Mouse (Mus musculus) midbrain, embryonic 15.5 days (tissue): ENCODE measurements around the gene Tspyl4. TPM values are rescaled to one million over a fixed set of nuclear protein-coding genes. Genes with fewer than 3 reads are reported as not detected.

Experiments used
- ATAC-seq: fragments of 200-750 bp; cut with Nextera tagmentation; replicated peaks from 2 replicates; pipeline ENCODE4 v1.8.0; 2017; ENCODE audit warnings: moderate TSS enrichment
- H3K27ac ChIP-seq: fragments of 300-500 bp; sonication (generic); 2 replicates; pipeline ENCODE4 v1.5.1; 2015; ENCODE audit warnings: mild to moderate bottlenecking, inconsistent platforms
- H3K27me3 ChIP-seq: fragments of 300-500 bp; sonication (generic); replicated peaks from 2 replicates; pipeline ENCODE4 v1.6.1; 2015; ENCODE audit warnings: inconsistent platforms
- H3K36me3 ChIP-seq: fragments of 300-500 bp; sonication (generic); replicated peaks from 2 replicates; pipeline ENCODE4 v1.6.1; 2015; ENCODE audit warnings: inconsistent platforms
- H3K4me1 ChIP-seq: fragments of 300-500 bp; sonication (generic); 2 replicates; pipeline ENCODE4 v1.6.1; 2015; ENCODE audit warnings: inconsistent platforms
- H3K4me2 ChIP-seq: fragments of 300-500 bp; sonication (generic); 2 replicates; pipeline ENCODE4 v1.6.1; 2015; ENCODE audit warnings: inconsistent platforms, mild to moderate bottlenecking, moderate library complexity
- H3K4me3 ChIP-seq: fragments of 300-500 bp; sonication (generic); 2 replicates; pipeline ENCODE4 v1.5.1; 2015; ENCODE audit warnings: mild to moderate bottlenecking, inconsistent platforms
- H3K9ac ChIP-seq: fragments of 300-500 bp; sonication (generic); 2 replicates; pipeline ENCODE4 v1.6.1; 2015; ENCODE audit warnings: mild to moderate bottlenecking, inconsistent platforms
- H3K9me3 ChIP-seq: fragments of 300-500 bp; sonication (generic); 2 replicates; pipeline ENCODE4 v1.6.1; 2016; ENCODE audit warnings: inconsistent platforms
- WGBS: fragments of 180-500 bp; shearing (Covaris S2); methylation state at CpG from one replicate; pipeline ENCODE4 v1.1.7; 2015; ENCODE audit warnings: mixed read lengths; 5-methylcytosine and 5-hydroxymethylcytosine counted together
- polyA plus RNA-seq: library from polyadenylated mRNA; unstranded; fragments of >200 nt; fragmentation: Nextera tagmentation; extraction: Ambion mirVana; gene quantifications from 2 replicates; pipeline ENCODE4 v1.2.1, GENCODE M21; 2015

Gene Tspyl4
- polyA plus RNA-seq, 1 experiment from 2014 or later, result 342 TPM

DNA sequence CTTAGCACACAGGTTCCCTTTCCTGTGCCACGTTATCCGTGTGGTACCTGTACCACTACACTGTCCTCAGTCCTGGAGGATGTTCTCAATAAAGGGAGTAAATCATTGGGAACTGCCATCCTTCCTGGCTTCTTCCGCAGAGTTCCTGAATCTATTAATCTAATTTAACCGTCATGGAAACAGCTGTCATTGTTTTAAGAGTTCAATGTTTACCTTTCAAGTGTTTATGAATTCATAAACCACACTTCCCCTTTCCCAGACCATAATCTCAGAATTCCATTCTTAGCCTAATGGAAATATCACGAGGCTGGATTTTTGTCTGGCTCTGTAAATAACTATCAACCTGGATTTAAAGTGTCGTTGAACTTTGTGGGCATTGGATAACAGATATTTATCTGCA is 43.8 kb downstream of the Tspyl4 start:
- Histone ChIP-seq H3K9ac (no peak overlapping the region), H3K4me1 (no peaks in the 10 kb centered on the region), H3K27ac (no peak overlapping the region), H3K36me3 (no peaks in the 10 kb centered on the region), H3K27me3 (no peaks in the 10 kb centered on the region), H3K9me3 (no peaks in the 10 kb centered on the region), H3K4me2 (no peak overlapping the region), H3K4me3 (no peak overlapping the region)
- ATAC-seq, result no peak
- 83% methylated on average over 6 of the region's 6 CpGs for WGBS

DNA sequence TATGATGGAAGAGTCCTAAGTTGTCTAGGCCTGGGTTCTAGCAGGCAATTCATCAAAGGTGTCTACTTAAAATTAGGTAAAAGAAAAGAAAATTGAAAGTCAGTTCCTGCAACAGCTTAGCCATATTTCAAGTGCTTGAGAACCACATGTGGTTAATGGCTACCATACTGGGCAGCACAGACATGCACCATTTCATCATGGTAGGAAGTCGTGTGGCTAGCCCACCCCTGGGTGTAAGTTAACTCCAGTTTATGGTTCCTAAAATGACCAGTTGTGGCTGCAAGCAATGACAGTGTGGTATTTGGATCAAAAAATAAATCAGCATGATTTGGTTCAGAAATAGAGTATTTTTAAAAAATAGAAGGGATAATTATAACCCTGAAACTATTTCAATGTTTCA is 44.6 kb downstream of the Tspyl4 start:
- H3K4me3 ChIP-seq, result no peak overlapping the region
- no peak for ATAC-seq

More for the DNA sequence above, 44.6 kb downstream of the Tspyl4 start:
- Histone ChIP-seq H3K9ac (no peak overlapping the region), H3K4me2 (no peak overlapping the region), H3K27ac (no peak overlapping the region), H3K27me3 (no peaks in the 10 kb centered on the region), H3K36me3 (no peaks in the 10 kb centered on the region), H3K4me1 (no peaks in the 10 kb centered on the region), H3K9me3 (no peaks in the 10 kb centered on the region)
- WGBS, result 98% methylated on average over 1 of the region's 1 CpGs

Other genes starting within 250 kb of the Tspyl4 start
- gene Calhm5, start 200.9 kb upstream of the Tspyl4 start, polyA plus RNA-seq, result 0.64 and 0.74 TPM in 2 replicates
- gene Calhm6, start 169.5 kb upstream of the Tspyl4 start, polyA plus RNA-seq, result 0.36 and 0.63 TPM in 2 replicates
- gene Dse, start 89.7 kb upstream of the Tspyl4 start, polyA plus RNA-seq, result 7.5 and 7.6 TPM in 2 replicates
- 127 and 138 TPM in 2 replicates for gene Tspyl1, start 15.3 kb upstream of the Tspyl4 start, polyA plus RNA-seq
- 0.20 and 0.23 TPM in 2 replicates for gene Col10a1, start 92.5 kb downstream of the Tspyl4 start, polyA plus RNA-seq
- gene Nt5dc1, start 121.1 kb downstream of the Tspyl4 start, polyA plus RNA-seq, result 1.7 and 2.3 TPM in 2 replicates
- 0.49 and 0.57 TPM in 2 replicates for gene Frk, start 186.0 kb downstream of the Tspyl4 start, polyA plus RNA-seq